Mouse (Mus musculus) intestine, embryonic 14.5 days (tissue): ENCODE measurements around the gene Kcnj3. TPM values are rescaled to one million over a fixed set of nuclear protein-coding genes. Genes with fewer than 3 reads are reported as not detected.

Source experiments
- ATAC-seq: fragments of 200-750 bp; cut with Nextera tagmentation; replicated peaks from 2 replicates; pipeline ENCODE4 v1.8.0; 2017; ENCODE audit warnings: low read depth, moderate number of reproducible peaks, moderate TSS enrichment, moderate library complexity; ENCODE audit not compliant: low FRiP score, low TSS enrichment
- DNase-seq: peaks from one replicate; pipeline ENCODE4 v3.0.0-alpha.2; 2018; ENCODE audit warnings: low spot score
- H3K27ac ChIP-seq: fragments of 300-500 bp; sonication (generic); 2 replicates; pipeline ENCODE4 v1.5.1; 2014; ENCODE audit warnings: low read depth, mild to moderate bottlenecking, control low read depth
- H3K27me3 ChIP-seq: fragments of 300-500 bp; sonication (generic); replicated peaks from 2 replicates; pipeline ENCODE4 v1.6.1; 2014; ENCODE audit warnings: low read length, control low read depth; ENCODE audit not compliant: control insufficient read depth, insufficient read depth
- H3K36me3 ChIP-seq: fragments of 300-500 bp; sonication (generic); 2 replicates; pipeline ENCODE4 v1.6.1; 2014; ENCODE audit warnings: low read length, control low read depth; ENCODE audit not compliant: control insufficient read depth, insufficient read depth
- H3K4me1 ChIP-seq: fragments of 300-500 bp; sonication (generic); replicated peaks from 2 replicates; pipeline ENCODE4 v1.6.1; 2014; ENCODE audit warnings: low read length, control low read depth, mixed read lengths; ENCODE audit not compliant: control insufficient read depth, insufficient read depth
- H3K4me2 ChIP-seq: fragments of 300-500 bp; sonication (generic); 2 replicates; pipeline ENCODE4 v1.6.1; 2014; ENCODE audit warnings: low read length
- H3K4me3 ChIP-seq: fragments of 300-500 bp; sonication (generic); 2 replicates; pipeline ENCODE4 v1.5.1; 2014; ENCODE audit warnings: low read depth, low read length, control low read depth, mixed read lengths
- H3K9ac ChIP-seq: fragments of 300-500 bp; sonication (generic); 2 replicates; pipeline ENCODE4 v1.6.1; 2014; ENCODE audit warnings: mild to moderate bottlenecking, low read length
- H3K9me3 ChIP-seq: fragments of 300-500 bp; sonication (generic); 2 replicates; pipeline ENCODE4 v1.6.1; 2016; ENCODE audit warnings: low read length, control low read depth; ENCODE audit not compliant: control insufficient read depth
- WGBS: fragments of 180-500 bp; shearing (Covaris S2); extraction: QIAGEN DNeasy Blood & Tissue Kit; methylation state at CpG from one replicate; pipeline ENCODE4 v1.1.7; 2014; 5-methylcytosine and 5-hydroxymethylcytosine counted together
- polyA plus RNA-seq: library from polyadenylated mRNA; unstranded; fragments of >200 nt; fragmentation: Nextera tagmentation; extraction: Ambion mirVana; gene quantifications from 2 replicates; pipeline ENCODE4 v1.2.1, GENCODE M21; 2014

The Kcnj3 gene
- polyA plus RNA-seq: 0.09 and 0.13 TPM in 2 replicates

DNA sequence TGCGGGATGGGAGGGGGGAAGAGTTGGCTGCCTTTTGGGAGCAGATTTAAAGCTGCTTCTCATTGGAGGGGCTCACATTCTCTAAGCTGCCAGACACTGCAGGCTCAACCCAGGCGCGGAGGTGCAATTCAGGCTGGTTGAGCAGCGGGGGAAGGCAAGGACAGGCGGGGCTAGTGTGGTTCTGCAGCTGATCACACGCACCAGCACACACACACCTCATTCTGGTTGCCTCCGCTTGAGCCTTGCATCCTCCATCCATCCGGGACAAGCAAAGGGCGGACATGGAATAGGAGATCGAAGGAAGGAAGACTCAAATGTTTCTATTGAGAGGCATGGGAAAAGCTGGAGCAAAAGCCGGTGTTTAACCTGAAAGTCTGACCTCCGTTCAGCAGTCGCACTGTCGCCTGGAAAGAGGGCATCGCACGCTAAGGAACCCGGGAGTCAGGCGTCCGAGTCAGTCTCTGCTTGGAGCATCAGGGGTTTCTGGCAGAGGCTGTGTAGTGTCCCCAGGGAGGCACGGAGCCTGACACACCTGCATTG, at the start of gene Kcnj3:
Gene Kcnj3, plus strand, starts transcription at position 250 of the 540 bp plus-strand sequence.
- H3K4me1 ChIP-seq: peaks cover 21% of the 10 kb centered on the region
- no peaks in the 10 kb centered on the region for H3K9me3 ChIP-seq
- peak within 1 kb of the TSS; percentile 84 for H3K4me2 ChIP-seq
- no peak within 1 kb of the TSS for H3K9ac ChIP-seq
- H3K27me3 ChIP-seq: peaks cover 33% of the 10 kb centered on the region
- DNase-seq (peak; percentile 60), ATAC-seq (0 out of 2 replicates have a peak, but pooled peaks have one; percentile 40)
- no peaks in the 10 kb centered on the region for H3K36me3 ChIP-seq
- WGBS: 1% methylated on average over 20 of the region's 20 CpGs
- no peak within 1 kb of the TSS for H3K27ac ChIP-seq
- H3K4me3 ChIP-seq: peak within 1 kb of the TSS; percentile 41

GRCm38 (mm10) chr2:55390330-55390989, 45.3 kb upstream of the Kcnj3 start:
- WGBS: 69% methylated on average over 3 of the region's 3 CpGs

GRCm38 (mm10) chr2:55405307-55405706, 30.5 kb upstream of the Kcnj3 start:
- Histone ChIP-seq H3K4me3 (no peak overlapping the region), H3K9me3 (no peaks in the 10 kb centered on the region), H3K36me3 (no peaks in the 10 kb centered on the region), H3K4me1 (no peaks in the 10 kb centered on the region), H3K27me3 (no peaks in the 10 kb centered on the region), H3K9ac (no peak overlapping the region), H3K4me2 (no peak overlapping the region), H3K27ac (no peak overlapping the region)
- DNase-seq (no peak), ATAC-seq (no peak)
- WGBS: 64% methylated on average over 1 of the region's 1 CpGs

More at GRCm38 (mm10) chr2:55390330-55390989, 45.3 kb upstream of the Kcnj3 start:
- no peaks in the 10 kb centered on the region for H3K27me3 ChIP-seq
- no peak overlapping the region for H3K4me3 ChIP-seq
- H3K36me3 ChIP-seq: no peaks in the 10 kb centered on the region
- no peaks in the 10 kb centered on the region for H3K4me1 ChIP-seq
- H3K27ac ChIP-seq: no peak overlapping the region
- no peak overlapping the region for H3K9ac ChIP-seq
- H3K9me3 ChIP-seq: no peaks in the 10 kb centered on the region
- no peak; the same call in 1 of the 2 replicates for ATAC-seq
- no peak for DNase-seq
- no peak overlapping the region for H3K4me2 ChIP-seq

GRCm38 (mm10) chr2:55427633-55428032, 8.1 kb upstream of the Kcnj3 start:
- Histone ChIP-seq H3K4me3 (no peak overlapping the region), H3K27me3 (no peaks in the 10 kb centered on the region), H3K36me3 (no peaks in the 10 kb centered on the region), H3K9ac (no peak overlapping the region), H3K9me3 (no peaks in the 10 kb centered on the region), H3K4me2 (no peak overlapping the region), H3K4me1 (0 out of 2 replicates have a peak, but pooled peaks cover 3% of the 10 kb centered on the region), H3K27ac (no peak overlapping the region)
- 15% methylated on average over 2 of the region's 2 CpGs for WGBS
- DNase-seq (no peak), ATAC-seq (no peak)

GRCm38 (mm10) chr2:55432104-55432503, 3.7 kb upstream of the Kcnj3 start:
- Histone ChIP-seq H3K9ac (no peak overlapping the region), H3K27ac (no peak overlapping the region), H3K27me3 (peaks cover 20% of the 10 kb centered on the region), H3K36me3 (no peaks in the 10 kb centered on the region), H3K4me3 (no peak overlapping the region), H3K4me2 (no peak overlapping the region), H3K4me1 (peaks cover 16% of the 10 kb centered on the region), H3K9me3 (no peaks in the 10 kb centered on the region)
- ATAC-seq: no peak
- no peak for DNase-seq
- 47% methylated on average over 4 of the region's 4 CpGs for WGBS

GRCm38 (mm10) chr2:55436261-55437006, 664 bp downstream of the Kcnj3 start:
- Histone ChIP-seq H3K27me3 (peaks cover 33% of the 10 kb centered on the region), H3K4me3 (peak overlapping the region; percentile 41), H3K36me3 (no peaks in the 10 kb centered on the region), H3K9ac (no peak overlapping the region), H3K9me3 (no peaks in the 10 kb centered on the region), H3K4me2 (peak overlapping the region; percentile 84), H3K27ac (no peak overlapping the region), H3K4me1 (peaks cover 21% of the 10 kb centered on the region)
- peak; percentile 38 for ATAC-seq
- WGBS: 1% methylated on average over 21 of the region's 21 CpGs
- peak; percentile 73 for DNase-seq

DNA sequence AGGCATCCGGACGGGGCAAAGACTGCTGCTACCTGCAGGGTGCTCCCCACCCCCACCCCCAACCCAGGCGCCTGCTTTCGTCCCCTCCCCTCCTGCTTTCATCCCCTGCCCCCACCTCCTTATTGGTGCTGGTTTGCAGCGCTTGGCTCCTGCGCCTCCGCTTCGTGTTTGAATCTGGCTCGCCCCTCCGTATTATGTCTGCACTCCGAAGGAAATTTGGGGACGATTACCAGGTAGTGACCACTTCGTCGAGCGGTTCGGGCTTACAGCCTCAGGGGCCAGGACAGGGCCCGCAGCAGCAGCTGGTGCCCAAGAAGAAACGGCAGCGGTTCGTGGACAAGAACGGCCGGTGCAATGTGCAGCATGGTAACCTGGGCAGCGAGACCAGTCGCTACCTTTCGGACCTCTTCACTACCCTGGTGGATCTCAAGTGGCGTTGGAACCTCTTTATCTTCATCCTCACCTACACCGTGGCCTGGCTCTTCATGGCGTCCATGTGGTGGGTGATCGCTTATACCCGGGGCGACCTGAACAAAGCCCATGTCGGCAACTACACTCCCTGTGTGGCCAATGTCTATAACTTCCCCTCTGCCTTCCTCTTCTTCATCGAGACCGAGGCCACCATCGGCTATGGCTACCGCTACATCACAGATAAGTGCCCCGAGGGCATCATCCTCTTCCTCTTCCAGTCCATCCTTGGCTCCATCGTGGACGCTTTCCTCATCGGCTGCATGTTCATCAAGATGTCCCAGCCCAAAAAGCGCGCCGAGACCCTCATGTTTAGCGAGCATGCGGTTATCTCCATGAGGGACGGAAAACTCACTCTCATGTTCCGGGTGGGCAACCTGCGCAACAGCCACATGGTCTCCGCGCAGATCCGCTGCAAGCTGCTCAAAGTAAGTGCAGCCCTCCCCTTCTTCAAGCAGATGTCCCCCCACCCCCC, 1.5 kb downstream of the Kcnj3 start:
- no peaks in the 10 kb centered on the region for H3K9me3 ChIP-seq
- ATAC-seq: peak; percentile 33; the same call in 1 of the 2 replicates

DNA sequence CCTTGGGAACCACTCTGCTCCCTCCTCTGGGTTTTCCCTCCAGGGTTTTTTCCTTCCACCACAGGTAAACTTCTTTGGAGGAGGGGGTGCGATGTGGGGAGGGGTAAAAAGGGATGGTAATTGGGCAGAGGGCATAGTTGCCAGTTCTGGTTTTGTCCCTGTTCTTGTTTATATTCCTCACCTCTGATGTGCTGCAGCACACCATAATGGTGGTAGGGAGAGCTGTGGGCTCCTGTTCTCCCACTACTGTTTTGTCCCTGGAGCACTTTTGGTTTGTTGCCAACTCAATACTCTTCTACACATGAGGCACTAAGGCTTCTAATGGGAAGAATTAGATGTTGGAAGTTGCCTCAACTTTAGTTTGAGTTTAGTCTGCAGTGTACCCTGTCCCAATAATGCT, 2.2 kb downstream of the Kcnj3 start:
- H3K9ac ChIP-seq: no peak overlapping the region
- H3K27ac ChIP-seq: no peak overlapping the region
- H3K27me3 ChIP-seq: peaks cover 33% of the 10 kb centered on the region
- peaks cover 18% of the 10 kb centered on the region for H3K4me1 ChIP-seq
- 10% methylated on average over 1 of the region's 1 CpGs for WGBS
- no peak overlapping the region for H3K4me3 ChIP-seq
- peak overlapping the region; percentile 84; the same call in 1 of the 2 replicates for H3K4me2 ChIP-seq
- DNase-seq (peak; percentile 53), ATAC-seq (no peak)
- no peaks in the 10 kb centered on the region for H3K36me3 ChIP-seq
- no peaks in the 10 kb centered on the region for H3K9me3 ChIP-seq

More for the DNA sequence above, 1.5 kb downstream of the Kcnj3 start:
- Histone ChIP-seq H3K4me1 (peaks cover 18% of the 10 kb centered on the region), H3K4me2 (peak overlapping the region; percentile 84), H3K36me3 (no peaks in the 10 kb centered on the region), H3K4me3 (peak overlapping the region; percentile 41), H3K27ac (no peak overlapping the region), H3K27me3 (peaks cover 33% of the 10 kb centered on the region), H3K9ac (0 out of 2 replicates have a peak overlapping the region, but pooled peaks have one; percentile 16)
- peak; percentile 68 for DNase-seq
- whole genome bisulfite sequencing: 2% methylated on average over 51 of the region's 51 CpGs
